Mouse (Mus musculus) spleen, embryonic (tissue): ENCODE results near the gene Sap30l.
"Not testable (repeated sequence)": the region's sequence is repeated elsewhere in the genome, so short reads cannot be mapped to it uniquely, and the experiment has no call there.

Experiments
- CTCF ChIA-PET: fragments of 350-600 bp; sonication (Branson Sonifier 250); formaldehyde crosslinking; loops from one replicate; lab custom pipeline; 2022; lab: Charles Lee

Sap30l gene

DNA sequence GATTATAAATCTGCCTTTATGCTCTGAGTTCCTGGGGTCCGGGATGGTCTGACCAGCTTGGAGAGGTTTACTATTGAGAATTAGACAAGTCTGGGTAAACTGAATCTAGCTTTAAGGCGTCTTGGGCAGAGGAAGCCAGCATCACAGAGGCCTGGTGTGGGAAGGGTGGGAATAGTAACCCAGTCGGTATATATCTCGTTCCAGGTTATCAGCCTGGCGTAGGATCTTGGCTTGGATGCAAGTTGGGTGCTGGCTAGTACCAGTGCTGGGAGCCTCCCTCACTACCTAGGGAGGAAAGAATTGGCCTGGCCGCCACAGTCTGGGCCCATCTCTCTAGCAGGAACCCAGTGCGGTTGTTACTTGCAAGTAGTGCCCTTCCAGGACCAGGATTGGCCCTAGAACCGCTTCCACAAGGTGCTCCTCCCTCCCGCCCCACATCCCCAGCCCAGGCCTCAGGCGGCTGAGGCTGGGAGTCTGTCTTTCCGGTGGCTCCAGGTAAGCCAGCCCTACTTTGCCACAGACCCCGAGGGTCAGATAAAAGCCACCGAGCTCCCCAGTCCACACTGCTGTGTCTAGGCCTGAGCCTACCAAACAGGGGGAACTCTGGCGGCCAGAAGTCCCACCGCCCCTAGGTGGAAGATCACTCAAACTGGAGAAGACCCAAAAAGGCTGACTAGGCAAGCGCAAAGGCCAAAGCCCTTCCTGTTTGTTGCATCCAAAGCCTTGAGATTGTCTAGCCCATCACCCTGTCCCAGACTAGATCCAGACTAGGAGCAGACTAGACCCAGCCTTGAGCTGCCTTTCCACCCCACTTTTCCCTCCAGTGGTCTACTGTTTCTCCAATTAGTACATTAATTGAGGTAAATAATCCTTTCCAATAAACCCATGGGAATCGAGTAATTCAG is 28.7 kb downstream of the Sap30l start:
- CTCF ChIA-PET = no interaction called here

DNA sequence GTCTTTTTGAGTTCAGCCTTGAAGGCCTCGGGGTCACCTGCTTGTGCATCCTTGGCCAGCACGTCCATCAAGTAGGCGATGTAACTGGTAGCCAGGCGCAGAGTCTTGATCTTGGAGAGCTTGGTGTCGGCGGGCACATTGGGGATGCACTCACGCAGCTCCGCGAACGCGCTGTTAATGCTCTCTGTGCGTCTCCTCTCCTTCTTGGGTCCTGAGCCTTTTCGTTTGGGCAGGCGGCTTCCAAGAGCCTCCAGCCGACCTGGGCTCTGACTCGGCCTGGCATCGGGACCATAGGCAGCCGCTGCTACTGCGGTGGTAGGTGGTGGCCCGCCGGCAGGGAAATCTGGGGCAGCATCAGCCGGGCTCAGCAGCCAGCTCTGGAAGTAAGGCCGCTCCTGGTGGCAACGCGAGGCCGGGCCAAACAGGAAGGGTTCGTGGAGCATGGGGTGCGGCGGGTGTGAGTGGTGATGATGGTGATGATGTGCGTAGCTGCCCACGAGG is 29.9 kb downstream of the Sap30l start:
- CTCF ChIA-PET = interaction anchor here (0.6 kb wide), 1 partner anchor 83 kb away, joined by 4 read pairs; no protein-coding TSS in a partner anchor

DNA sequence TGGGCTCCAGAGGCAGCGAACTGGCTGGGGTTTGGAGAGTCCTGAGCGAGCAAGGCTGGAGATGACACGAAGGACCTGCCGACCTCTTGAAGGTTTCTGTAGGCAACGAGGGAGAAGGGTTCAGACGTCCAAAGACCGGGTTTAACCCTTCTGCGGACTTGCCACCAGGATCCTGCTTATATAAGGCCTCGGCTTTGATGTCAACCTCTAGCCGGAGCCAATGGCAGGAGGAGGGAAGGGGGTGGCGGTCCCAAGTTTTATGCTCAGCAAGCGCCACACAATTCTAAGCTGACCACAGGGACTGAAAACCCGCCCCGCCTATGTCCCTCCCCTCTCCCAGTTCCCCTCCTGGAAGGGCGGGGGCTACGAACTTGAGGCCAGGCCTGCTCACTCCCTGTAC is 30.4 kb downstream of the Sap30l start:
- CTCF ChIA-PET = interaction anchor here (0.6 kb wide), 1 partner anchor 82 kb away, joined by 4 read pairs; no protein-coding TSS in a partner anchor

DNA sequence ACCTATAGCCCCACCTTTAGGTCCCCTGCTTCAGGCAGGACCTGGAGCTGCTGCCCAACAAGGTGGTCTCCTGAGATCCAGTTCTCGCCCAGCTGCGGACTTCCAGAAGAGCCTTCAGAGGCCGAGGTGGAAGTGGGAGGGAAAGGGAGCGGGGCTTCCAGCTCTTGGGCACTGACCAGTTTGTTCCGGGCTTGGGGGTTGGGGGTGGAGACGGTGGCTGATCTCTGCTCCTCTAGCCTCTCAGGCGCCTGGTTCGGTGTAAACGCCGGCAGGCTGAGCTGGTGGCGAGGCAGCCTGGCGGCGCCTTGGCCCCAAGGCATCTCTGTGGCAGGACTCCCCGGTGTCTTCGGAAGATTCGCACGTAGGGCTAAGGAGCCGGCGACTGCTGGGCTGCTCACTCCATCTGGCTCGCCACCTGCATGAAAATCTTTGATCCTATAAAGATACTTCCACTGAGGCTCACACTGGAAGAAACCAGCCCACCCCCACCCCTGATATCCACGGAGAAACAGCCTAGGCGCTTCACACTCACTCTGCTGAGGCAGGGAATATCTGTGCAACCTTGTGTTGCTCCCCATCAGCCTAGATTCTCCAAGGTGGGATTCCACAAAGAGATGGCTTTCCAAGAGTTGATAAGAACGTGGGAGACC is 31.2 kb downstream of the Sap30l start, which contains the start of gene Hand1:
Hand1 (minus strand) TSS at position 267 of the 650 bp plus-strand sequence.
- CTCF ChIA-PET = interaction anchor here (0.7 kb wide), 1 partner anchor 28 kb away, joined by 5 read pairs; no protein-coding TSS in a partner anchor

DNA sequence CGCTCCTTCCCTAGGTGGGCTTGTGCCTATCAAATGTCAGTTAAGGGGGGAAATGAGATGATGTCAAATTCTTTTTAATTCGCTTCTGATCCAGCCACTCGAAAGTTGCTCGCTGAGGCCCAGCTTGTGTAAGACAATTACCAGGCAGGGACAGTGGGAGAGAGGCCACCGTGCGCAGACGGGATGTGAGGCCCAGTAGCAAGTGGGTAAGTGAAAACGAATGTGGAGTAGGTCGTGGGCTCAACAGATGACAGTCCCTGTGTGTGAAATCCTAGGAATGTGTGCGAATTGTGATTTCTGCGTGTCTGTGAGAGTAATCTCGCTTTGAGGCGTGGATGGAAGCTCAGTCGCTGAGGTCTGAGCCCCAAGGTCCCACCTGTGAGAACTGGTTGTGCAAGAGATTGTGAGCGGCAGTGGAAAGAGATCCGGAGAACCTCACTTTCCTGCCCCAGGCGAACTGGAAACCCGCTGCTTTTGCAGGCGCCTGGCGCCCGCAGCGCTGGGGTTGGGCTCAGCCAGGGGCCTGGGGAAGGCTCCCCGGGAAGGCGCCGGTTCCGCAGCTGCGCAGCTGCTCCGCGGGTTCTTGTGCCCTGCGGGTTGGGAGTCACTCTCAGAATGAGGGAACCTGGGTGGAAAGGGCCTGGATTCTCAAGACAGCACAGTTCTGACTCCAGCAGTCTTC is 32.0 kb downstream of the Sap30l start:
- CTCF ChIA-PET = interaction anchor here (0.6 kb wide), 1 partner anchor 27 kb away, joined by 3 read pairs; no protein-coding TSS in a partner anchor

DNA sequence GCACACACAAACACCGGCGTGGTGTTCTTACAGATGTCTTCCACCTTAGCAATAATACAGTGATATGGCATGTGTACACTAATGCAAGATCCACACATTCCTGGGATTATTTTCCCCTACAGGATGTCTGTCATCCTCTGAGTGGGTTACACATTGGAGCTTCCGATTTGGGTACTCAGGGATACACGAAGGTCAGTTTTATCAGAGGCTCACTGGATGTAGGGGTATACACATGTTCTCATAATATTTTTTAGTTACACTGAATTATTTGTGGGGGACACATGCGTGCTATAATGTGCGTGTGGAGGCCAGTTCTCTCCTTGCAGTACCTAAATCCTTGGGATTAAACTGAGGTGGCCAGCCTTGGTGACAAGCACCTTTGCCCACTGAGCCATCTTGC is 32.6 kb downstream of the Sap30l start:
- CTCF ChIA-PET = interaction anchor here (0.6 kb wide), 1 partner anchor 27 kb away, joined by 3 read pairs; no protein-coding TSS in a partner anchor

DNA sequence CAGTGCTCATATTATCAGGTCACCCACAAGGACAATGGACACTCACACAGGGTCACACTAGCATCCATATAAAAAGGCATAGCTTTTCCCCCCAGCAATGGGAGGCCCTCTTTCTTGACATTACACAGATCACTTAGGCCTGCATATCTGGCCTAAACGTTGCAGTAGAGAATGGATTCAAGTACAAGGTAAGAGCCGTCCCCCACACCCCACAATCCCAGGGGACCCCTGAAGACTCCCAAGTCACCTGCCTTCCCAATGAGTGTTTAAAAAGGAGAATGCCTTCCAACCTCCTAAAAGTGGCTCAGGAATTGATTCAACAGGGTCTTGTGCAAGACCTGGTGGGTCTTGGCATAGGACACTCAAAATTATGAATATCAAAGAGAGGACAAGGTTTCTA is 33.9 kb downstream of the Sap30l start:
- CTCF ChIA-PET = no interaction called here

DNA sequence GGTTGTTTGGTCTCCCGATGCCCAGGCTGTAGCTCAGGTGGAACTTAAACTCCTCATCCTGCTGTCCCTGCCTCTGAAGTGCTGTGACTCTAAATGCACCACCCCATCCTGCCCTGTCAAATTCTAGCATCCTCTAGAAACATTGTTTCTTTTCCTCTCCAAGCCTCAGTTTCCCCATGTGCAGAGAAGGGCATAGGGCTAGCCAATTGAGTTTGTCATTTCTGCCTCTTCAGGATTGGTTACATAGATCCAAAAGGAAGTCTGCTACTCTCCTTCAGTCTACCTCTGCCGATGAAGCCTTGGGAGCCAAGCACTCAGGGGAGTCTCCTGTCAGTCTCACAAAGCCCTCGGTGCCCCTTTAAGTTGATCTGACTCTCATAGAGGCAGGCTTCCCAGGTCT is 34.5 kb downstream of the Sap30l start:
- CTCF ChIA-PET = no interaction called here

DNA sequence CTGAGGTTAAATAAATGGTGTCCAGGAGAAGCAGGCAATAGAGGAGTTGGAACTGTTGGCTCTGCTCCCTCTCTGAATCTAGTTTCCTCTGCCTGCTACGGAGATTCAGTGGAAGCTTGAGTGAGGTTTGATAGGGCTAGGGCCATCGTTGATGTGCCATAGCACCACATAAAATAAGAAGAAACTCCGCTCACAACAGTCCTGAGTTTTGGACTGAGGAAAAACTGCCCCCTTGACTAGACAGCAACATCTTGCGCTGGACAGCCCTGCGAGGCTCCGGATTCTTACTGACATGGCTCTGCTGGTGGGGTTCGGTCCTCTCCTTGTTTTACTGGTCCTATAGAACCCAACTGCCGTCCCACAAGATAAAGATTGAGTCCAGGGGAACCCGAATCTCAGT is 35.0 kb downstream of the Sap30l start:
- CTCF ChIA-PET = no interaction called here

DNA sequence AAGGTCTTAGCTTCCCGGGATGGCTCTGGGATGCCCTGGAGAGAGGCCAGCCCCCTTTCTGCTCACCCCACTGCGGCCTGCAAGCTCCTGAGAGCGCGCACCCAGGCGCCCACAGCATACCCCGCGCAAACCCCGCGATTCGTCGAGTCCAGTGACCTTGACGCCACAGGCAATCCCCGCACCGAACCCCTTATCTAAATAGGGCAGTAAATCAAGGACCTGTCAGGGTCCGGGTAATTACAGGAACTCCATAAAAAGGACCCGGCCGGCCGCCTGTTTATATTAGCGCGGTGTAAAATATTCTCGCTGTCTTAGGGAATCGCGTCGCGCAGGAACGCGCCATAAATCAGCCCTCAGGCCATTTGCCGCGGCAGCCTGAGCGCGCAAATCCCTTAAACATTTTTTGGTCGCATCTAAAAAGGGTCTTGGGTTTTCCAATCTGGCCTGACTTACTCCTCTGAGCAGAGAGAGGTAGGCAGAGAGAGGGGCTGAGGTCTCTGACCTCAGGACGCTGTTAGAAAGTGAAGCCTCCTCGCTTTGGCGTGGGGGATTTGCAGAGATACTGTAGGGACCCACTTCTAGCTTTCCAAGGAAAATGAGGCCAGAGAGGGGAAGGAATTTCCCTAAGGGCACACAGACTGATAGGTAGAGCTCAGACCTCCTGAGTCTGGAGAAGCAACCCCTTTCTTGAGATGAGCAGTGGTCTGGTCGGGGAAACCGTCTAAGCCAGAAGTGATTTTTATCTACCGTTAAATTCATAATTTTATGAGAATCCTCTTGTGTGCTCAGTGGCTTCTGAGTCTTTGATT is 35.6 kb downstream of the Sap30l start:
- CTCF ChIA-PET = no interaction called here

DNA sequence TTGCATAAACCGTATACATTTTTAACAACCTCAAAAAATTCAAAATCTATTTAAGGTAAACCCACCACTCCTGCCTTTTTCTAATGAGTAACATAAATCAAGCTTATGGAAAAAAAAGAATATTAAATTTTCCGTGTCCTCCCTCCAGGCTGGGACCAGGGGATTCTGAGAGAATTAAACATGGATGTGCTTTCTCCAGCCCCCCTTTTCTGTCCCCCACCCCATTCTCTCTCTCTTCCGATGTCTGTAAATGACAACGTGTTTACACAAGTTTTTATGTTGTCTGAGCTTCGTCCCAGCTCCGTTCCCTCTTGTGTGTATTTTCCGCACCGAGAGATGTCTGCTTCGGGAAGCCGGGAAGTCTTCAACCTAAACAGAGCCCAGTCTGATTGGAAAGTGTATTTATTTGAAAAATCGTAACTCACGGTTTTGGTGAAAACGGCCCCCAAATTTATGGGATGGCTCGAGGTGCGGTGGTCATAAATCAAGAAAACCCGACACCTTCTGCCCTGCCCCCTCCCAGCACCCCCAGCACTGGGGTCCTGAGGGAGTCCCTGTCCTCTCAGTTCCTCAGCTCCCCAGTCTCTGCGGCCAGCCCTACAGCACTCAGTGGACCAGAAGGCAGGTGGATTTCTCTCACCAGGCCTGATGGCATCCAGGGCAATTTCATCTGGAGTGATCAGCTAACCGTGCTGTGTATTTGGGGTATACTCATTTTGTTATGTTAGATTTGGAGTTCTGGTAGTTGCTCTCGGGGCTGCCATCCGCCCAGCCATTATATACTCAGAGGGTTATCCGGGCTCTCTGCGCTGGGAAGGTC is 36.6 kb downstream of the Sap30l start:
- CTCF ChIA-PET = interaction anchor here (0.8 kb wide), 1 partner anchor 97 kb away, joined by 3 read pairs; no protein-coding TSS in a partner anchor

DNA sequence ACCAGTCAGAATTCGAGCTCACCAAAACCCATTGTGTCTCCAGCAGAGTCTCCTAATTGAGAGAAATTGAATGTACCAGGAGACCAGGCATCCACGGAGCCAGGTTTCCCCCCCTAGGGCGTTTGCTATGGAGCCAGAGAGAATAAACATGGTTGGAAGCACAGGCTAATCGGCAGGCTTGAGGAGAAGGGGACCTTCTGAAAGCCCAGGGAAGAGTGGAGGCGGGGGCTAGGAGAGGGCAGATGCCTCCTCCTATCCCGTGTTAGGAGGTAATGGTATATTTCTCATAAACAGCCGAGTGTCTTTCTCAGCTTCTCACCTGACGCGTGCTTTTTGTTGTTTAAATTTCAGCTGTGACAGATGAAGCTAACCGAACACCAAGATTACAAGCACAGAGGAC is 39.5 kb downstream of the Sap30l start:
- CTCF ChIA-PET = no interaction called here

DNA sequence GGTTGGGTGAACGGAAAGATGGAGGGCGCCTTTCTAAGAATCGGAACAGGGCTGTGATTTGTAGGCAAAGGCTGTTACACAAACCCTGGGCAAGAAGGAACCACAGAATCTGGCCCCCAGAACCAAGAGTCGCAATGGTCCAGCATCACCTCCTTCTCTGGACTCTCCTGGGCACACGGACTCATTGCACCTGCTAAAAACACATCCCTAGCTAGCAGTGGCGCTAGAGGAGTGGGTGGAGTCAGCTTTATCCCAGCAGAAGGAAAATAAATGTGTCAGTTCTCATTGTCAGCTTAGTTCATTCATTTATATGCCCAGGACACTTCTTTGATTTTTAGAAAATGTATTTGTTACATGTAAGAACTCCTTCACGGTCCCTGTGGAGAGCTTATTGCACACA is 40.0 kb downstream of the Sap30l start:
- CTCF ChIA-PET = no interaction called here

DNA sequence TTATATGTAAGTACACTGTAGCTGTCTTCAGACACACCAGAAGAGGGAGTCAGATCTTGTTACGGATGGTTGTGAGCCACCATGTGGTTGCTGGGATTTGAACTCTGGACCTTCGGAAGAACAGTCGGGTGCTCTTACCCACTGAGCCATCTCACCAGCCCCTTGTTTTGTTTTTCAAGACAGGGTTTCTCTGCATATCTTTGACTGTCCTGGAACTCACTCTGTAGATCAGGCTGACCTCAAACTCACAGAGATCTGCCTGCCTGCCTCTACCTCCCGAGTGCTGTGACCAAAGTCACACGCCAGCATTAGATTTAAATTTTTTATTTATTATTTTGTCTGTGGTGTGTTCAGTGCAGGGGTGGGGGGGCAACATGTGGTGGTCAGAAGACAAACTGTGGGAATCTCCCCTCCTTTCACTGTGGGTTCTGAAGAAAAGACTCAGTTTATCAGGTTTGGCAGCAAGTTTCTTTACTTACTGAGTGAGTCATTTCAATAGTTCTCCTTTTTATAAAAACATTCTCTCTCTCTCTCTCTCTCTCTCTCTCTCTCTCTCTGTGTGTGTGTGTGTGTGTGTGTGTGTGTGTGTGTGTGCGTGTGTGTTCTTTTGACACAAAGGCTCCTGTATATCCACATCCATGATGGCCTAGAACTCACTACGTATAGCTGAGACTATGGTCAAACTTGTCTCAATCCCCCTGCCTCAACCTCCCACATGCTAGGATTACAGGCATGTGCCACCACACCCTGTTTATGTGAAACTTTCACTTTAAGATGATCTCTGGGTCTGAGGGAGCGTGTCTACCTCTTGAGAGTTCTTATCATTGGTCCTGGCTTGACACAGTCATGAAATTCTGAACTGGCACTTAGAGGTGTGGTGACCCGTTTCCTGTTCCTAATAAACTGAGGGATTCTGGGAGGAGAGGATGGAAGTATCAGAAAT is 45.3 kb downstream of the Sap30l start:
- CTCF ChIA-PET = not testable (repeated sequence)

DNA sequence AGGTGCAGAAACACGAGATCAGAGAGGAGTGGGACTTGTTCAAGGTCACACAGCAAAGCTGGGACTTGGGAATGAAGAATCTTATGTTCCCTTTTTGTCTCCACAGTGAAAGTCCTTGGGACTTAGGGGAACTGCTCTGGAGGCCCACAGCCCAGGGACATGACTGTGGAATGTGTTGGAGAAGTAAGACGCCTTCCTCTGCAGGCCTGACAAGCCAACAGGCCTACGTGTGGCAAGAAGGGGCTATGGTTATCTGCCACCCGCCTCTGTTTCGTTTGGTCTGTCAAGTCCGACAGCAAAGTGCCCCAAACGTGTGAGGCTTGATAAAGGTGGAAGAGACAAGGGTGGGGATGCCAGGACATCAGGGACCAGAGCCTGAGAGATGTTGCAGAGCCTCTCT is 46.0 kb downstream of the Sap30l start:
- CTCF ChIA-PET = no interaction called here

DNA sequence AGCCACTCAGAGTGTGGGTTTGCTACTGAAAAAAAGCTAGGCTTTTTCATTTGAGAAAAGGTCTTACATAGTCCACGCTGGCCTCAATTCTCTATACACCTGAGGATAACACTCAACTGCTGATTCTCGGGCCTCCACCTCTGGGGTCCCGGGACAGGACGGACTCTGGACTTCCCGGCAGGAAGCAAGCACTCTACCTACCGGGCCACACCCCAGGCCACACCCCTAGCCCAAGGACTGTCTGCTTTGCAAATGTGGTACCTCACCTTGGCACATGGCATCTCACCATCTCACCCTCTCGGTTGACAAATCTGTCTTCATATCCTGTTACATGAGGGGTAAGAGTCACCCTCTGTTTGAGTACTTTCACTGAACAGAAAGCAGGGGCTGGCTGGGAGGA is 48.9 kb downstream of the Sap30l start:
- CTCF ChIA-PET = interaction anchor here (0.6 kb wide), 1 partner anchor 83 kb away, joined by 7 read pairs; no protein-coding TSS in a partner anchor

DNA sequence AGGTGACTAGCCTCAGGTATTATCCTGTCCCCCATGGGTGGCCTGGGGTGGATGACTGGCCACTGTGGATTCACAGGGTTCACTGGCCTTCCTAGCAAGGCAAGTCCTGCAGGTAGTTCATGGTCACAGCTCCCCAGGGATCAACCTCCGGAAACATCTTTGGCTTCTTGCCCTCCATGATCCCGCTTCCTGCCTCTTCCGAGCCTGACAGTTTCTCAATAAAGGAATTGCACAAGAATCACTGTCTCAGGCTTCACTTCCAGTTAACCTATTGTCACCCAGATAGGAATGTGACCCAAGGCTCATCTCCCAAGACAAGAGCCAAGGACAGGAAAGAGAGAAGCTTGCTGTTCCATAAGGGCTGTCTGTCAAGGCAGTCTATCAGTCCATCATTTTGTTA is 49.5 kb downstream of the Sap30l start:
- CTCF ChIA-PET = interaction anchor here (0.6 kb wide), 1 partner anchor 82 kb away, joined by 7 read pairs; no protein-coding TSS in a partner anchor

DNA sequence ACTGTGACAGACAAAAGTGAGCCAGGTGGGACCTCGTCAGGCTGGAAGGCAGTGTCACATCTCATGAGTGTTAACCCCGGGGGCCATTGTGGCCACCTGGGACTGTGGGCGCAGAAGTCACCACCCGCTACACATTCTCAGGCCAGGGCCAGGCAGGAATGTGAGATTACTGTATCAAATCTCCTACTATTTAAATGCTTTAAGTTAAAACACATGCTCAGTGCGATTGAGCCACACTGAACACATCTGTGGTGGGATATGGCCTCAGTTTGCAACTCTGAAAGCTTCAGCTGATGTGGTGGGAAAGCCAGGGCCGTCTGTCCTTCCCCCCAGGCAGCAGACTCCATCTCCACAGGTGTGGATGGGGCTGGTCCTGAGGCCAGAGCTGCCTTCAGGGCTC is 52.1 kb downstream of the Sap30l start:
- CTCF ChIA-PET = no interaction called here

DNA sequence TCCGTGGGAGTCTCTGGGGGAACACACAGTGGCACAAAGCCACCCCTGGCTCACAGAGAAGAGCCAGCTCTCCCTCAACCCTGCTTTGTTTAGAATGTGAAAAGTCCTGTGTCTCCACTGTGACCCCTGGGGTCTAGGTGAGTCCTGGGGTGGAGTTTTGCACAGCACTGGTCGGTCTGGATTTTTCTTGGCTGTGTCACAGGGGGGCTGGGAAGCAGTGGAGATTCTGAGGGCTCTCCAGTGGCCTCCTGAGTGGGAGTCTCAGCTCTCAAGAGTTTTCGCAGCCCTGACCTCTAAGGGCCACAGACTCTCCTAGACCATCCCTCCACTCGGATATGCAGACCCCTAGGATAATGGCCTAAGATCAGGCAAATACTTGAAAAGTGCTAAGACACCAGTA is 56.3 kb downstream of the Sap30l start:
- CTCF ChIA-PET = no interaction called here
